Comparison of ENCODE assay signal across 8 mouse cellular contexts in genomic region chr11:19823461-19823895, GRCm38 (mm10).
DNase-seq lines count a peak whose midpoint lies in the region; ATAC-seq and TF ChIP-seq lines count a peak whose summit lies in the region.
"Had no signal": no experiment of that assay in that cellular context is flagged by ENCODE, and none has a peak within 500 bp of the region (broad histone marks: within the 10 kb centered on the region; RNA-seq: fewer than 3 reads in every experiment).

No protein-coding gene starts in this region.

- WGBS in kidney, embryonic 16.5 days = 0% methylated on average over 3 of the region's 3 CpGs
- 0% methylated on average over 3 of the region's 3 CpGs for WGBS in lung, embryonic 16.5 days

- in situ Hi-C loops in ES-E14 (cut with MboI; ENCODE audit: low sequenced_read_pairs in 2 of 2, unreplicated experiment in 2 of 2) = loop anchor here in 1 of 2 experiments (5.0 kb wide), 1 partner anchor 209 kb away; no protein-coding TSS in a partner anchor

- H3K79me3 ChIP-seq in C2C12 (ENCODE audit: low read depth) = no peaks in the 10 kb centered on the region

- ATAC-seq in granulocyte monocyte progenitor cell, adult 5-6 weeks (replicated peaks; ENCODE audit: poor library complexity, severe bottlenecking) = peak; percentile 59
- ATAC-seq in kidney, embryonic 16.5 days (ENCODE audit: low FRiP score, low TSS enrichment) = peak; percentile 39; the same call in 1 of the 2 replicates
- ATAC-seq in lung, embryonic 16.5 days (ENCODE audit: low read depth) = peak; percentile 68

- no peak overlapping the region for H3ac ChIP-seq in C2C12 (ENCODE audit: control insufficient read depth, insufficient read length, low read depth)

- peak; percentile 78 for DNase-seq in ES-E14 (ENCODE audit: low read depth, low spot score)
- peak; percentile 78 for DNase-seq in cerebellum, adult 9-10 months
- DNase-seq in retina, postnatal 1 day = peak; percentile 86

- peaks cover 15% of the 10 kb centered on the region for H3K27me3 ChIP-seq in C2C12 (ENCODE audit: control insufficient read depth, insufficient read depth, insufficient read length)
- no peaks in the 10 kb centered on the region for H3K27me3 ChIP-seq in kidney, embryonic 16.5 days (ENCODE audit: insufficient read depth, low read length)
- no peaks in the 10 kb centered on the region for H3K27me3 ChIP-seq in lung, embryonic 16.5 days (ENCODE audit: control insufficient read depth, insufficient read depth, low read depth, low read length)
- H3K27me3 ChIP-seq: limb, embryonic 15.5 days had no signal

- peaks cover 5 to 12% of the 10 kb centered on the region in 2 experiments; a peak in 2 of 4 replicates for H3K4me1 ChIP-seq in ES-E14 (ENCODE audit: control insufficient read depth in 2 of 2, insufficient read depth in 2 of 2, low read length in 2 of 2, poor library complexity in 1 of 2)
- peaks cover 7% of the 10 kb centered on the region; the same call in 1 of the 2 replicates for H3K4me1 ChIP-seq in kidney, embryonic 16.5 days (ENCODE audit: insufficient read depth, low read length)
- H3K4me1 ChIP-seq in lung, embryonic 16.5 days (replicated peaks; ENCODE audit: control insufficient read depth, insufficient read depth, low read length) = peaks cover 7% of the 10 kb centered on the region; the same call in 1 of the 2 replicates

- H3K4me3 ChIP-seq in C2C12 (ENCODE audit: insufficient read depth, poor library complexity, severe bottlenecking) = no peak overlapping the region
- H3K4me3 ChIP-seq in ES-E14 (ENCODE audit: insufficient read depth in 1 of 2, low read depth in 1 of 2, low read length in 2 of 2, poor library complexity in 1 of 2, severe bottlenecking in 1 of 2) = no peak overlapping the region
- H3K4me3 ChIP-seq in kidney, embryonic 16.5 days (ENCODE audit: low read length) = no peak overlapping the region
- peak overlapping the region; percentile 12; the same call in 1 of the 2 replicates for H3K4me3 ChIP-seq in lung, embryonic 16.5 days (ENCODE audit: low read length)
- H3K4me3 ChIP-seq: limb, embryonic 15.5 days had no signal

- H3K36me3 ChIP-seq in C2C12 (ENCODE audit: control insufficient read depth, insufficient read depth) (no peaks in the 10 kb centered on the region), ES-E14 (ENCODE audit: control insufficient read depth, insufficient read depth, low read length, poor library complexity, severe bottlenecking) (no peaks in the 10 kb centered on the region)
- H3K36me3 ChIP-seq in kidney, embryonic 16.5 days (ENCODE audit: insufficient read depth, low read length) = no peaks in the 10 kb centered on the region
- H3K36me3 ChIP-seq in lung, embryonic 16.5 days (ENCODE audit: control insufficient read depth, insufficient read depth, low read length) = no peaks in the 10 kb centered on the region
- H3K36me3 ChIP-seq: limb, embryonic 15.5 days had no signal

- no peak overlapping the region for H3K9ac ChIP-seq in ES-E14 (ENCODE audit: insufficient read depth, low read depth, low read length, poor library complexity, severe bottlenecking)
- no peak overlapping the region for H3K9ac ChIP-seq in kidney, embryonic 16.5 days (replicated peaks; ENCODE audit: low read length)
- H3K9ac ChIP-seq in lung, embryonic 16.5 days (ENCODE audit: low read length) = no peak overlapping the region
- H3K9ac ChIP-seq: limb, embryonic 15.5 days had no signal

- H3K79me2 ChIP-seq in C2C12 (ENCODE audit: control insufficient read depth, insufficient read depth) = no peaks in the 10 kb centered on the region

- no peaks in the 10 kb centered on the region for H3K9me3 ChIP-seq in ES-E14 (ENCODE audit: control insufficient read depth, insufficient read depth, low read depth, low read length)
- H3K9me3 ChIP-seq in kidney, embryonic 16.5 days (ENCODE audit: low read length) = no peaks in the 10 kb centered on the region
- no peaks in the 10 kb centered on the region for H3K9me3 ChIP-seq in lung, embryonic 16.5 days (ENCODE audit: control insufficient read depth, low read length)
- H3K9me3 ChIP-seq: limb, embryonic 15.5 days had no signal

- H3K27ac ChIP-seq in ES-E14 (ENCODE audit: insufficient read depth, low read depth, low read length, poor library complexity, severe bottlenecking) = no peak overlapping the region
- H3K27ac ChIP-seq in kidney, embryonic 16.5 days (ENCODE audit: low read length) = no peak overlapping the region
- H3K27ac ChIP-seq in lung, embryonic 16.5 days (ENCODE audit: low read length) = no peak overlapping the region
- H3K27ac ChIP-seq: limb, embryonic 15.5 days had no signal

- H3K4me2 ChIP-seq in kidney, embryonic 16.5 days (replicated peaks; ENCODE audit: low read depth, low read length) = peak overlapping the region; percentile 6; the same call in 1 of the 2 replicates
- peak overlapping the region; percentile 41 for H3K4me2 ChIP-seq in lung, embryonic 16.5 days (ENCODE audit: low read depth, low read length)
- H3K4me2 ChIP-seq: limb, embryonic 15.5 days had no signal

- TF ChIP-seq CTCF in C2C12 (IDR thresholded peaks at IDR 0.05; ENCODE audit: control insufficient read depth, insufficient read depth, insufficient read length) = peak; percentile 7

TF ChIP-seq in C2C12, 6 proteins besides CTCF, POLR2A, EP300 and RAD21:
- TF ChIP-seq FOSL1 (IDR thresholded peaks at IDR 0.05; ENCODE audit: insufficient read depth, low read length, poor library complexity, severe bottlenecking) (no peak), MAX (IDR thresholded peaks at IDR 0.05) (no peak), MYOG (IDR thresholded peaks at IDR 0.05; ENCODE audit: control insufficient read depth, extremely low read depth, insufficient read length) (no peak), USF1 (IDR thresholded peaks at IDR 0.05; ENCODE audit: low read depth) (no peak), MYOD1 (IDR thresholded peaks at IDR 0.05; ENCODE audit: control insufficient read depth, insufficient read length, low read depth) (no peak), CEBPB (IDR thresholded peaks at IDR 0.05; ENCODE audit: low read depth) (no peak)

TF ChIP-seq in ES-E14, 5 proteins besides CTCF, POLR2A, EP300 and RAD21:
- TF ChIP-seq CHD2 (IDR thresholded peaks at IDR 0.05; ENCODE audit: low read depth, low read length) = no peak
- TF ChIP-seq HCFC1 (IDR thresholded peaks at IDR 0.05; ENCODE audit: borderline replicate concordance, insufficient read depth, low read length) = no peak
- peak; percentile 68; the same call in 1 of the 2 replicates for TF ChIP-seq ZC3H11A (IDR thresholded peaks at IDR 0.05; ENCODE audit: borderline replicate concordance, low read depth, low read length)
- TF ChIP-seq ZNF384 (IDR thresholded peaks at IDR 0.05; ENCODE audit: low read depth, low read length) = no peak
- no peak for TF ChIP-seq MAFK (IDR thresholded peaks at IDR 0.05; ENCODE audit: insufficient read depth, low read depth, low read length)
TF ChIP-seq in ES-E14: peak in this region for 1.
